Mouse (Mus musculus): Measurements from ENCODE around the gene Acsm1.

DNA sequence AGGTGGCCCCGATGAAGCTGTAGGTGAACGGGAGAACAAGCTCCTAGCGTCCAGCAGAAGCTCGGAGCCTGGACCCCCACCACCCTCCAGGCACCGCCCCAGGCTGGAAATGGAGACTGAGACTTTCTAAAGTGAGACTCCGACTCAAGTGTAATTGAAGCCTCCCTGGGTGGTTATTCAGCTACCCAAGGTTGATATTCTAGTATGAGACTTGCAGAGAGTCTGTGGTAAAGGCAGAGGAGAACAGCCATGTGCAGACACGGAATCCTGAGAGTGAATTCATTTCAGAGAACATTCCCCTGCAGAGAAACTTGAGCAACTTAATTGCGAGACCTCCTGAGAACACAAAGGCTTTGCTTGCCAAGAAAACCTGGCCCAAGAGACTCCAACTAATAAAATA is 73.3 kb downstream of the Acsm1 start:
- TF ChIP-seq TCF3 (IDR thresholded peaks at IDR 0.05; ENCODE audit: insufficient read length, low read depth) = no peak
- no peak for TF ChIP-seq POLR2A (IDR thresholded peaks at IDR 0.05; ENCODE audit: insufficient read length, low read depth)
- TF ChIP-seq USF1 (IDR thresholded peaks at IDR 0.05; ENCODE audit: low read depth) = no peak
- TF ChIP-seq MYOD1 (IDR thresholded peaks at IDR 0.05; ENCODE audit: control insufficient read depth in 1 of 3, insufficient read length in 2 of 3, low read depth in 2 of 3) = no peak
- no peak for TF ChIP-seq MAX (IDR thresholded peaks at IDR 0.05; ENCODE audit: low read depth)
- no peak for TF ChIP-seq CEBPB (IDR thresholded peaks at IDR 0.05; ENCODE audit: insufficient read depth, poor library complexity, severe bottlenecking)
- TF ChIP-seq E2F4 (IDR thresholded peaks at IDR 0.05; ENCODE audit: insufficient read depth) = no peak
- TF ChIP-seq SRF (IDR thresholded peaks at IDR 0.05; ENCODE audit: control insufficient read depth, insufficient read length, low read depth) = no peak
- no peak for TF ChIP-seq MYOG (IDR thresholded peaks at IDR 0.05; ENCODE audit: control insufficient read depth in 1 of 3, insufficient read depth in 1 of 3, insufficient read length in 2 of 3, low read depth in 2 of 3)
